Mouse (Mus musculus): Measurements from ENCODE around the gene Ece1.

The Ece1 gene

GRCm38 (mm10) chr4:137857116-137857515 is 4.9 kb upstream of the Ece1 start:
- DNase-seq: peak; percentile 64

- no peak for DNase-seq
These were observed 3.7 kb upstream of the Ece1 start for GRCm38 (mm10) chr4:137858371-137858770.

- DNase-seq: peak; percentile 63
These were observed 501 bp upstream of the Ece1 start for GRCm38 (mm10) chr4:137861461-137862011.

GRCm38 (mm10) chr4:137862516-137863240 is 641 bp downstream of the Ece1 start:
- no peak for DNase-seq

GRCm38 (mm10) chr4:137864031-137864430 is 2.0 kb downstream of the Ece1 start:
- DNase-seq: no peak

- DNase-seq: peak; percentile 62
These were observed 2.7 kb downstream of the Ece1 start for GRCm38 (mm10) chr4:137864769-137865168.

GRCm38 (mm10) chr4:137865221-137865641 is 3.2 kb downstream of the Ece1 start:
- DNase-seq: peak; percentile 40

GRCm38 (mm10) chr4:137866206-137866863 is 4.3 kb downstream of the Ece1 start:
- peak; percentile 73 for DNase-seq

GRCm38 (mm10) chr4:137867225-137867624 is 5.2 kb downstream of the Ece1 start:
- peak; percentile 83 for DNase-seq

GRCm38 (mm10) chr4:137867675-137868257 is 5.7 kb downstream of the Ece1 start:
- DNase-seq: peak; percentile 76

- DNase-seq: no peak
These were observed 7.7 kb downstream of the Ece1 start for GRCm38 (mm10) chr4:137869667-137870274.

GRCm38 (mm10) chr4:137870979-137871378 is 8.9 kb downstream of the Ece1 start:
- no peak for DNase-seq

- DNase-seq: peak; percentile 56
These were observed 9.4 kb downstream of the Ece1 start for GRCm38 (mm10) chr4:137871431-137871830.

- no peak for DNase-seq
These were observed 12.3 kb downstream of the Ece1 start for GRCm38 (mm10) chr4:137874337-137874736.

- DNase-seq: no peak
These were observed 12.8 kb downstream of the Ece1 start for GRCm38 (mm10) chr4:137874826-137875225.

GRCm38 (mm10) chr4:137875466-137876092 is 13.5 kb downstream of the Ece1 start:
- no peak for DNase-seq

GRCm38 (mm10) chr4:137876834-137877233 is 14.8 kb downstream of the Ece1 start:
- no peak for DNase-seq

GRCm38 (mm10) chr4:137877432-137877881 is 15.4 kb downstream of the Ece1 start:
- no peak for DNase-seq

- no peak for DNase-seq
These were observed 17.5 kb downstream of the Ece1 start for GRCm38 (mm10) chr4:137879383-137880156.

GRCm38 (mm10) chr4:137881445-137881844 is 19.4 kb downstream of the Ece1 start:
- DNase-seq: no peak

- DNase-seq: no peak
These were observed 20.6 kb downstream of the Ece1 start for GRCm38 (mm10) chr4:137882663-137883062.

Measured in lung, postnatal 10 days (tissue).